Mouse (Mus musculus) erythroblast, embryonic 14.5 days (primary cell): ENCODE measurements around the gene Nrsn1.

Source experiments
- GATA1 ChIP-seq: IDR thresholded peaks from 2 replicates; pipeline ENCODE4 v1.6.1; 2012; ENCODE audit warnings: low read length, inconsistent platforms, mixed read lengths
- TAL1 ChIP-seq: IDR thresholded peaks from 3 replicates; pipeline ENCODE4 v1.6.1; 2012; ENCODE audit warnings: low read length, inconsistent platforms, mixed read lengths

DNA sequence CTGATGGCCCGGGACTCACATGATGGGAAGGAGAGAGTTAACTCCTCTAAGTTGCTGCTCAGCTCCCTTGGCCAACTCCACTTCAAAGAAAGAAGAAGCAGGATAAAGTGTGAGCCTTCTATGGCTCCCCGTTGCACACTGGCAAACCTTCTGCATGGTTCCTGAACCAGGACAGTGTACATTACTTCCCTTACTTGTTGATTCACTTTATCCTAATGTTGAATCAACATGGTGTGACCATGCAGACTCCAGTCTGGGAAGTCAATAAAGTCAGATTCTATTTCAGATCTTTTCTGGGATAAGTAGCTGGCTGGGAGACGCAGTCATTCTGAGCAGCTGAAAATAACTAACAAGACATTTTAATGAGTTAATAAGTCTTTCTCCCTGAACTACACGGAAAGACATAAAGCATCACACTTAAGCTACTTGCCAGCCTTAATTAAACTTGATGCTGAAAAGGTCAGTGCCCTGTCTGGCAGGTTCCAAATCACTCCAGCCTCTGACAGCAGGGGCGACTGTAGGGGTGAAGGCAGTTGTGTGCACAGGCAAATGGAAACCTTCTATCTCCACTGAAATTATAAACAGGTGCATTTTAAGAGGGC is 50.0 kb downstream of the Nrsn1 start:
- TF ChIP-seq GATA1 = no peak
- no peak for TF ChIP-seq TAL1
